In genomic region chr11:61620254-61620670, GRCm38 (mm10) we compare ENCODE assay signal across 7 mouse cellular contexts. TPM values are rescaled to one million over a fixed set of nuclear protein-coding genes. Genes with fewer than 3 reads are reported as not detected.
A peak's percentile ranks its signal among the peaks of the same experiment; 100 is the strongest.
DNase-seq lines count a peak whose midpoint lies in the region; ATAC-seq and TF ChIP-seq lines count a peak whose summit lies in the region.

No protein-coding gene starts in this region.

- peak; percentile 90 for DNase-seq in adrenal gland, postnatal 14 days
- DNase-seq in embryonic facial prominence, embryonic 10.5 days (ENCODE audit: low spot score), result peak; percentile 84
- peak; percentile 91 to 93 for DNase-seq in heart, adult 2 months
- peak; percentile 76 to 81 for DNase-seq in kidney, adult 8-10 months
- DNase-seq in limb, embryonic 11.5 days (ENCODE audit: low spot score), result peak; percentile 84
- peak; percentile 37 to 80 for DNase-seq in spleen, postnatal 10 days (ENCODE audit: low spot score in 2 of 2)

- peak overlapping the region; percentile 66 for H3K4me2 ChIP-seq in limb, embryonic 11.5 days (ENCODE audit: low read depth, severe bottlenecking)
- H3K4me2 ChIP-seq in midbrain, embryonic 15.5 days, result peak overlapping the region; percentile 71

- H3K27ac ChIP-seq in embryonic facial prominence, embryonic 10.5 days (replicated peaks), result peak overlapping the region; percentile 81
- H3K27ac ChIP-seq in heart, adult 2 months, result peak overlapping the region; percentile 96
- H3K27ac ChIP-seq in limb, embryonic 11.5 days (replicated peaks; ENCODE audit: low read depth, low read length), result no peak overlapping the region
- H3K27ac ChIP-seq in midbrain, embryonic 15.5 days, result no peak overlapping the region

- H3K9ac ChIP-seq in heart, adult 2 months (ENCODE audit: low read depth, low read length), result peak overlapping the region; percentile 63
- no peak overlapping the region for H3K9ac ChIP-seq in limb, embryonic 11.5 days (ENCODE audit: low read length)
- H3K9ac ChIP-seq in midbrain, embryonic 15.5 days, result 0 out of 2 replicates have a peak overlapping the region, but pooled peaks have one; percentile 19

- TF ChIP-seq POLR2A in heart, adult 2 months (IDR thresholded peaks at IDR 0.05; ENCODE audit: insufficient read depth, low read depth, low read length), result peak; percentile 80

- peaks cover 31% of the 10 kb centered on the region for H3K4me1 ChIP-seq in embryonic facial prominence, embryonic 10.5 days
- H3K4me1 ChIP-seq in heart, adult 2 months (ENCODE audit: control insufficient read depth, insufficient read depth, low read length), result peaks cover 27% of the 10 kb centered on the region
- H3K4me1 ChIP-seq in limb, embryonic 11.5 days (ENCODE audit: control insufficient read depth, insufficient read depth, low read length), result peaks cover 9% of the 10 kb centered on the region; the same call in 1 of the 2 replicates
- H3K4me1 ChIP-seq in midbrain, embryonic 15.5 days, result peaks cover 18% of the 10 kb centered on the region

- ATAC-seq in limb, embryonic 11.5 days (ENCODE audit: insufficient number of reproducible peaks, low FRiP score, low TSS enrichment, low read depth), result peak; percentile 73; the same call in 1 of the 2 replicates
- peak; percentile 83 for ATAC-seq in midbrain, embryonic 15.5 days (replicated peaks)

- WGBS in embryonic facial prominence, embryonic 10.5 days, result under 1% methylated on average over 17 of the region's 17 CpGs
- WGBS in heart, adult 2 months, result under 1% methylated on average over 17 of the region's 17 CpGs
- under 1% methylated on average over 17 of the region's 17 CpGs for WGBS in limb, embryonic 11.5 days
- WGBS in midbrain, embryonic 15.5 days, result under 1% methylated on average over 17 of the region's 17 CpGs

- H3K27me3 ChIP-seq in embryonic facial prominence, embryonic 10.5 days (replicated peaks; ENCODE audit: low read depth, poor library complexity, severe bottlenecking), result 0 out of 2 replicates have a peak, but pooled peaks cover 11% of the 10 kb centered on the region
- no peaks in the 10 kb centered on the region for H3K27me3 ChIP-seq in heart, adult 2 months (ENCODE audit: control insufficient read depth, insufficient read depth, low read length)
- H3K27me3 ChIP-seq in limb, embryonic 11.5 days (ENCODE audit: control insufficient read depth, insufficient read depth, low read length), result no peaks in the 10 kb centered on the region
- H3K27me3 ChIP-seq in midbrain, embryonic 15.5 days (replicated peaks), result no peaks in the 10 kb centered on the region

- TF ChIP-seq EP300 in heart, adult 2 months (IDR thresholded peaks at IDR 0.05; ENCODE audit: insufficient read depth, low read depth, low read length), result peak; percentile 46; the same call in 1 of the 2 replicates

- TF ChIP-seq CTCF in heart, adult 2 months (IDR thresholded peaks at IDR 0.05), result peak; percentile 87

- intact Hi-C loops in heart, adult 2 months (cut with DNase I), result loop anchor here (1.0 to 10.0 kb wide), 3 partner anchors 94 to 425 kb away; no protein-coding TSS in a partner anchor

- no peaks in the 10 kb centered on the region for H3K79me2 ChIP-seq in heart, adult 2 months (replicated peaks; ENCODE audit: control insufficient read depth, insufficient read depth, low read length)

- H3K4me3 ChIP-seq in embryonic facial prominence, embryonic 10.5 days, result peak overlapping the region; percentile 60
- peak overlapping the region; percentile 52 for H3K4me3 ChIP-seq in heart, adult 2 months
- peak overlapping the region; percentile 35 for H3K4me3 ChIP-seq in limb, embryonic 11.5 days (ENCODE audit: low read depth, low read length)
- H3K4me3 ChIP-seq in midbrain, embryonic 15.5 days, result peak overlapping the region; percentile 40

- no peaks in the 10 kb centered on the region for H3K36me3 ChIP-seq in embryonic facial prominence, embryonic 10.5 days (replicated peaks)
- H3K36me3 ChIP-seq in heart, adult 2 months (ENCODE audit: control insufficient read depth, insufficient read depth, low read length), result peaks cover 4% of the 10 kb centered on the region; the same call in 1 of the 2 replicates
- no peaks in the 10 kb centered on the region for H3K36me3 ChIP-seq in limb, embryonic 11.5 days (ENCODE audit: control insufficient read depth, insufficient read depth, low read length)
- no peaks in the 10 kb centered on the region for H3K36me3 ChIP-seq in midbrain, embryonic 15.5 days (replicated peaks)

- H3K9me3 ChIP-seq in embryonic facial prominence, embryonic 10.5 days, result no peaks in the 10 kb centered on the region
- no peaks in the 10 kb centered on the region for H3K9me3 ChIP-seq in limb, embryonic 11.5 days (ENCODE audit: control insufficient read depth, low read length)
- no peaks in the 10 kb centered on the region for H3K9me3 ChIP-seq in midbrain, embryonic 15.5 days

RNA-seq across cellular contexts. Expression of gene Grap, which starts 32.8 kb away (rescaled TPM):
- total RNA-seq in adrenal gland, postnatal 14 days (2021), result 12.3 and 27.0 TPM in 2 replicates
- polyA plus RNA-seq in embryonic facial prominence, embryonic 10.5 days (2016; fragmentation: Nextera tagmentation; extraction: Ambion mirVana), result 6.0 and 6.5 TPM in 2 replicates
- 10 to 100 TPM; 10.6 to 11.3 TPM for total RNA-seq in heart, adult 2 months (2021)
- 10.5 and 11.7 TPM in 2 replicates for polyA plus RNA-seq in heart, adult 2 months (2012; rRNA removed)
- 4.1 and 5.2 TPM in 2 replicates for polyA plus RNA-seq in limb, embryonic 11.5 days (2014; fragmentation: Nextera tagmentation; extraction: Ambion mirVana)
- 11.7 and 12.7 TPM in 2 replicates for polyA plus RNA-seq in midbrain, embryonic 15.5 days (2015; fragmentation: Nextera tagmentation; extraction: Ambion mirVana)

RNA-seq across cellular contexts. Expression of gene Epn2, which starts 40.8 kb away (rescaled TPM):
- 35.2 and 38.7 TPM in 2 replicates for total RNA-seq in adrenal gland, postnatal 14 days (2021)
- 24.7 and 25.4 TPM in 2 replicates for polyA plus RNA-seq in embryonic facial prominence, embryonic 10.5 days (2016; fragmentation: Nextera tagmentation; extraction: Ambion mirVana)
- 10 to 100 TPM; 23.1 to 24.9 TPM for total RNA-seq in heart, adult 2 months (2021)
- polyA plus RNA-seq in heart, adult 2 months (2012; rRNA removed), result 20.4 and 29.2 TPM in 2 replicates
- 23.7 and 24.7 TPM in 2 replicates for polyA plus RNA-seq in limb, embryonic 11.5 days (2014; fragmentation: Nextera tagmentation; extraction: Ambion mirVana)
- polyA plus RNA-seq in midbrain, embryonic 15.5 days (2015; fragmentation: Nextera tagmentation; extraction: Ambion mirVana), result 76.2 and 78.3 TPM in 2 replicates

Comparison
In these comparisons a context has a peak if more than half of its experiments do, and no peak if none do; other contexts are left out.
1. H3K27ac ChIP-seq: peak in embryonic facial prominence, embryonic 10.5 days (single experiment) and heart, adult 2 months (single experiment); none in limb, embryonic 11.5 days (single experiment) and midbrain, embryonic 15.5 days (single experiment).
2. Peak in every context shown above with its lines, with median percentiles within 50 percentile points of each other: DNase-seq and H3K4me3 ChIP-seq.